Mouse (Mus musculus): ENCODE measurements around the gene Wfdc18.
A peak's percentile ranks its signal among the peaks of the same experiment; 100 is the strongest.

The Wfdc18 gene

DNA sequence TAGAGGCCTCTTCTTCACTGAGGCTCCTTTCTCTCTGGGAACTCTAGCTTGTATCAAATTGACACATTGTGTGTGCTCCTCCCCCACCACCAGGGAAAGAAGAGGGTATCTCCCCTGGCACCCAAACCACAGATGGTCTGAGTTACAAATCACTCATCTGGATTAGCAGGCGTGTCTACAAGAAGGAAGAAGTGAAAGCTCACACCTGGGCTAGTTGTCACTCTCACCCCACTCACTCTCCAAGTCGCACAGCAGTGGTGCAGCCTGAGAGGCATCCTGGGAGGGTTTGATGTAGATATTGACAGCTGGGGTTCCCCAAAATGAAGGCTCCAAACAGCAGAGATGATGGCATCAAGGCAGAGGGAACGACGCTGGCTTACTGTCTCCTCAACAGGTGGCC, 37.3 kb downstream of the Wfdc18 start:
- no peak for DNase-seq

DNA sequence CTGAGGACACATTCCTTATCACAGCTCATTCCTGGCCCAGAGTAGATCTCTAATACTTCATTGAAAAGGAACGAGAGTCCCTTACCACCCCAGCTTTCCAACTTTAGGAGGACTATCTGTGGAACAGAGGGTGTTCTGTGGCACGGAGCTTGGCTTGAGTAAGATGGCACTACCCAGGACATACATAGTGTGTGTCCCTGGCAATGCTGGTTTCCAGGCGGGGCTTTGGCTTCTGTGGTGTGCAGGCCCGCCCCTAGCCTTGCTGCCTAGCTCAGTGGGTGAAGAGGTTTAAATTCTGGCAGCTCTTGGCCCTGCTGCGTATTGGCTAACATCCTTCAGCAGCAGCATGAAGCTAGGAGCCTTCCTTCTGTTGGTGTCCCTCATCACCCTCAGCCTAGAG, 37.9 kb downstream of the Wfdc18 start, which contains the start of gene Wfdc21:
Wfdc21 (plus strand) TSS at position 260 of the 400 bp plus-strand sequence.
- DNase-seq: no peak

DNA sequence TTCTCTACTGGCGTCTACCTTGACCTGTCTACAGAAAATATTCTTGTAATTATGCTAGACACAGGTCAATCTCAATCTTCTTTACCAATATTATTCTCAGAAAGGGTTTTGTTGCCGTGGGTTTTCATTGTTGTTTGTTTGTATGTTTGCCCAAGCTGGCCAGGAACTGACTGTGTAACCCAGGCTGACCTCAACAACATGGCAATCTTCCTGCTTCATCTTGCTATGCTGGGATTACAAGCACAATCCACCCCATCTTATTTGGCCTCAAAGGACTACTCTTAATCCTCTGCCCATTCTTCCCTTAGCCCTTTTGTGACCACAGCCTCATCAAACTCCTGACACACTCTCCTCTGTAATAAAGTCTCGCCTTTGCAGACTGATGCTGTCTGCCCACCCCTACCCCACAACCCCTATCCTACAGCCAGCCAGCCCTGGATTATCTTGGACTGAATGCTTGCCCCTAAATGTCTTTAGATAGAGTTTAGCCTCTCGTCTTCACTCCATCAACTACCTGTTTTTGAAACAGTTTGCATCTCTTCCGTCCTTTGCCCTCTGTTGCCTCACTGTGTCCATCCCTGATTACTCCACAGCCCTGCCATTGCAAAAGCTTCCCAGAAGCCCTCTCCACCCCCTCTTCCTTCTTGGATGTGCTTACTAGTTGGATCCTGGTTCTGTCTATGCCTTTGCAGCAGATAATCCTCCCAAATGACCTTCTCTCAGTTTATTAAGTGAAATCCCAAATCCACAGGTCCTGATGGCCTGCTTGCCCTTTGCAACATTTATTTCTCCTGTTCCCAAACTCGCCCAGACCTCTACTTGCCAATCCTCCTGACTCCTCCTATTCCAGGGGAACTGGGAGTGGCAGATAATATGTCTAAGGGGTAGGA, 38.8 kb downstream of the Wfdc18 start:
- peak in 1 of 2 experiments; percentile 36 for DNase-seq

DNA sequence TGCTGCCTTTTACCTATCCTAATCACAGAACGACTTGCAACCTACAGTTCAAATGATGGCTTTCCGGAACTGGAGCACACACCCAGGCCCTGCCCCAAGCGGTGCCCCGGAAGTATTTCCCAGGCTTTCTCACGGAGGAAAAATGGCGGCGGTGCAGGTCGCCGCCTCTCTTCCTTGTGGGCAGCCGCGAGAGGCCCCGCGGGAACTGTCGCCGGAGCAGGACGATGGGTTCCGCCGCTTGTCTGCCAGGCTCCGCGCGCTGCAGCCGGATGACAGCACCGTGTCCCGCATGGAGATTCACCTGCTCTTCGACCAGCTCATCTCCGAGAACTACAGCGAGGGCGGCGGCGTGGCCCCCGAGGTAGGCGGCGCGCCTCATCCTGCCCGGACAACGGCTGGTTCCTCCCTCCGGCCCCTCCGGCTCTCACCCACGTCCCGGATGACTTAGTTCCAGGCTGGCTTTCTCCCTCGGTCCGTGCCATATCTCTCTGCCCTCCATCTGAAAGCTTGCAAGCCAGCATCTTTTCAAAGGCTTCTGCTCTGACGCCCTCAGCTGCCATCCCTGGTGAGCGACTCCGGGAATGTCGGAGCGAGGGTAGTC, 44.9 kb downstream of the Wfdc18 start, which contains the start of gene Heatr6:
Heatr6 (plus strand) TSS at position 116 of the 601 bp plus-strand sequence.
- DNase-seq: peak; percentile 93 to 94

DNA sequence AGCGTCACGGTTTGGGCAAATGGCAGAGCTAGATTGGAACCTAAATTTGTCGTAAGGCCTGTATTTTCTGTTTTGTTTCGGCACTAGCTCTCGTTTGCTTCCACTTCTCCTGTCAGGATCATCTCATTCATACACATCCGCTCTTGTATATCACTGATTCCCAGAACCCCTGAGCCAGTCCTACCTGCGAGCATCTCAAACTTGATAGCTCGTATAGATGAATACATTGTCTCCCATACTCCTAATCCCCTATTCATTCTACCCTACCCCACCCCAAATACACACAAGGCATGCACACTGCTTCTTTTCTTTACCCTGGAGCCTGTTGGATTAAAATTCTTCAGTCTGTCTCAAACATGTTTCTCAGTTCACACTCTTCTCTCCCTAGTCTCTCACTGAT, 45.4 kb downstream of the Wfdc18 start:
- DNase-seq: no peak
